Mouse (Mus musculus) kidney, postnatal 25 days (tissue): ENCODE data around the gene Myof.

ENCODE experiments used
- DNase-seq, 2 experiments: peaks; one replicate each; pipeline ENCODE4 v3.0.0; 2021; ENCODE audit warnings: mixed read lengths in 2 of 2

The Myof gene

DNA sequence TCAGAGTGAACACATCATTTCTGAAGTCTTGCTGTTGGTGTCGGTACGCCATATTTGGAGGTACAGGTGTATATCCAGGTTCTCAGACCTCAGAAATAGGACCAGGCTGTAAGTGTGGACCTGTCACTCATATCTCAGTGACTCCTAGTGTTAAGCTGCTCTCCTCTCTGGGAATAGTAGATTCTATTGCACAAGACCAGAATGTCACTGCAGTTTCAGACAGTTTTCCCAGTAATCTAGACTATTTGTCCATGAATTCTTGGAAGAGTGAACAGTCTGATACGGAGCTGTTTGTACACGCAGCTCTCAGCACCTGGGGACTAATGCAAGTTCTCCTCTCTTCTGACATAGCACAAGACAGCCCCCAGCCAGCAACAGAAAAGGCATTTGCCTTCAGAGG lies 42.4 kb downstream of the Myof start:
- DNase-seq: no peak

DNA sequence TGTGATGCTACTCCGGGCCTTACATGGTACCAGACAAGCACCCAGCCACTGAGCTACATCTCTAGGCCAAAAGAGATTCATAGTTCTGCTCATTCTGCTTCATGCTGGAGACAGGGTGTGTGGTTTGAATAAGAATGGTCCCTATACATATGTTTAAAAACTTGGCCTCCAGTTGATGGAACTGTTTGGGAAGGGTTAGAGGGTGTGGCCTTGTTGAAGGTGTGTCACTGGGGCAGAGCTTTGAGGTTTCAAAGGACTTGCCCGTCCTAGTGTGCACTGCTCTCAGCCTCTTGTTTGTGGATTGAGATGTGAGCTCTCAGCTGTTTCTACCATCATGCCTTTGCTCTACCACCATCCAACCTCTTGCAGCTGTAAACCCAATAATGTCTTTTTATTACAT lies 43.4 kb downstream of the Myof start:
- DNase-seq: no peak

DNA sequence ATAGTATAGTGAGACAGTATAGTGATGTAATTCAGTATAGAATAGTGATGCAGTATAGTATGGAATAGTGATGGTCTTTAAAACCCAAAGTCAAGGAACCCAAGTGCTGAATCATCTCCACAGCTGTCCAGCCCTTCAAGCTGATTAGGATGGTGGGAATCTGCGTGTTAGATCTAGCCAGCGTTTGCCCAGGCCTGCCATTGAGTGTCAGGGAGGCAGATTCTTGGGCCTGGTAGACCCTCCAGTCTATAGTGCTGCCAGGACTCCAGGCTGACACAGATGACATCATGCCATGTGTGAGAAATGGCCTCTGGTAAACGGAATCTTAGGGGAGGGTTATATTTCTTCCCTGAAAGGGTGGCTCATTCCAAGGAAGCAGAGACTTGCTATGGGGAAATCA lies 49.1 kb downstream of the Myof start:
- no peak for DNase-seq

DNA sequence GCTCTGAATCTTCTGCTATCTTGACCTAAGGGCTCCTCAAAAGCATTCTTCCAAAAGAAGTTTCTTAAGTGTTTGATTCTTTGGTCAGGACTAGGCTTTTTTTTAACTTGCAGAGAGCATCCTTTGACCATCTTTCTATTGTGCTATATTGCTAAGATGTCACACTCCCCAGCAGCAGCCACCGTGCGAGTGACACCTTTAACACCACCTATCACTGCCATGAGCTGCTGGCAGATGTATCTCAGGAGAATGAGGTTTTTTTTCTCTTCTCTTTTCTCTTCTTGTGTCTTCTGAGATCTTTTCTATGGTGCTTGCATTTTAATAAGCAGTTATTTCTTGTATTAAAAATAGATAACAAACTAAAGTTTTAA lies 51.2 kb downstream of the Myof start:
- no peak for DNase-seq

DNA sequence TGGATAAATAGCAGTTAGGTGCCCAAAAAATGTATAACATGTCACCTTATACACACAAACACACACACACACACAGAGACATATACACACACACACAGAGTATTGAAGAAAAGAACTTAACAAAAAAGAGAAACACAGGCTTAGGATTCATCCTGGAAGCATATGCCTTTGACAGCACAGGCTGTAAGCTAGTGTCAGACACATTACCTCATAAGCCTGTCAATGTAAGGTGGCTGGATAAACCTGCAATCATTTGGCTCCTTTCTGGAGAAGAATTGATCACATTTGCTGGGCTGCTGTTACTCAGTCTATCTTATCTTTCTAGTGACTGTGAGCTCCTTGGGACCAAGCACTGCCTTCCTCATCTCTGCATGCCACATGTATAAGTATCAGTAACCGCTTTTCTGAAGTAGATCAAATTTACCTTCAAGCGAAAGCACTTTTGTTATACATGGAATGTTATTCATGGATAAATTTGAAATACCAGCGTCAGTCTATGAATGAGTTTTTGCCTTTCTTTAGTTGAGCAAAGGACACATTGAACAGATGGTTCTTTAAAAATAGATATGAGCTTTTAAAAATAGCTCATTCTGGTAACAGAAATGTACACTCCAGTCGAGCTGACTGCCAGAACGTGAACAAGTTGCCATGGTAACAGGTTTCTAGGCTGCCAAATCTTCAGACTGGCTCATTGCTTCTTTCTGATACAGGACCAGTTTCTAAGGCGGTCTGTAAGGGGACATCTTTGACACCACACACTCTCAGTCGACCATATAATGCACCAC lies 51.8 kb downstream of the Myof start:
- no peak for DNase-seq

DNA sequence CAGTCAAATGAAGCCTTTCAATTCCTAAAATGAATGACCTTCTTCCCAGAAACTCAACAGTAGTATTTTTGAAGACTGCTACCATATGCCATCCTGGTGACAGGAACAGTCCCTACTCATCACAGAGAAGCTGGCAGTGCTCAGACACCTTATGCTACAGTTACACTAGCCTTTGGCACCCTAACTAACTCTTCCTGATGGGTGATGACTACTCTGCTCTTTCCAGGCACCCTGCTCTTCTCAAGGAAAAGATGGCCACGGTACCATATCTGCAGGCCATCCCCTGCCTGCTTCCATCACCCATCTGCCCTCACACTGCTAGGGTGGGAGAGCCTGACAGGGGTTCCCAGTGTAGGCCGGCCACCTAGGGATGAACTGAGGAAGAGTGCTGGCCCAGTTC lies 53.4 kb downstream of the Myof start:
- DNase-seq: no peak

DNA sequence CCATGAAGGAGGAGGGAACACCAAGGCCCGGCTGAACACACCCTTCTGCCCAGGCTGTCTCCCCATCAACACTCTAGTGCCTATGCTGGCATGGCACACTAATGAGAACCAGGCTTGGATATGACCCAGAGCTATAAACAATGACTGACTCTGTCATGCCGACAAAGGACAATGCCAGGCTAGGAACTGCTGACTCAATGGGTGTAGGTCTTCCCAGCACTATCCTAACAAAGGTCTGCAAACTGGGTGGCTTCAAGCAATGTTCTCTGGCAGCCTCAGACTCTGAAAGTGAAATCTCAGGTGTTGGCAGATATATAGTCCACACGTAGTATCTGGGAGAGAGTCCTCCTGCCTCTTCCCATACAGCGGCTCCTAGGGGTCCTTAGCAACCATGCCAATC lies 55.2 kb downstream of the Myof start:
- no peak for DNase-seq

DNA sequence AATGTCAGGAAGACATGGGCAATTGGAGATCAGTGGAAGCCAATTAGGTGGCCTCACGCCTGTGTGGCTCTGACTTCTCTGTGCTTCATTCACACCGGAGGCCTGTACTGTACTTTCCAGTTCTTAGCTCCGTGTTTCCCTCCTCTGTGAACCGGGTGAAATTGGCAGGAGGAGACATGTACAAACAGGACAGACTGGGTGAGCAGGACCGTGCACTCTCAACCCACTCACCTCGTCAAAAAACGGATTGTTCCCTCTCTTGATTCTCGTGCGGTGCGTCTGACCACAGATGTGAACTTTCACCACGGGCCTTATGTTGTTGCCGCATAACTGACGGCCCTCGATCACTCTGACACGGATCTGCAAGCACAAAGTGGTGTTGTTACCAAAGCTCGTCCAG lies 57.6 kb downstream of the Myof start:
- no peak for DNase-seq

DNA sequence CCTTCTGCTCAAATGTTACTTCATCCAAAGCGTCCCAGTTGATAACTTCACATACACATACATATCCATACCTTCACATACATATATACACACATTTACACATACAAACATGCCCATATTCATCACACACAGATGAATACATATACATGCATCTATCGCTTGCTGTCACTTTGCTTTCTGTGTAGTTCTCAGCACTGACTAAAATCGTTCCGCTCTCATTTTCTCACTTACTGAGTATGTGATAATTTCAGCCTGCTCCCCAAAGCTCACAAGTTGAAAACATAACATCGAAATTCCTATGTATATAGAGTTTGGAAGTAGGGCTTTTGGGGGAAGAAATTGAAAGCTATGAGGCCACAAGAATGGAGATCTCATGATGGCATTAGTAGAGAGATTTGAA lies 67.4 kb downstream of the Myof start:
- DNase-seq: no peak

DNA sequence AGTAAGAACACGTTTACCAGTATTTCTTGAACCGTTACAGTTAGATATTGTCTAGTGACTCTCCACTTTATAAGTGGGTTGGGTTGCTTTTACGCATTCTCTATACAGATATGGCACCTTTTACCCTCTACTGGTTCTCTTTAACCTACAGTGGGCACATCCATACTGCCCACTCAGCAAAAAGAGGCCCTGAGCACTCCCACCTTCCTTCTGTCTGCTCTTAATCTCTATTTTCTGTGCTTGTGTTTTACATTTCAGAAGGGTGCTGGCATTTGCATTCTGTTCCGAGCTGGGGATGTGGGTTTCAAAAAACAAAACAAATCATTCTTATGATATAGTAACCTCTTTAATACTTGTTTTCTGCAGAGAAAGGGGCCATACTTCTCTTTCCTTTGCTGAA lies 72.8 kb downstream of the Myof start:
- no peak for DNase-seq

DNA sequence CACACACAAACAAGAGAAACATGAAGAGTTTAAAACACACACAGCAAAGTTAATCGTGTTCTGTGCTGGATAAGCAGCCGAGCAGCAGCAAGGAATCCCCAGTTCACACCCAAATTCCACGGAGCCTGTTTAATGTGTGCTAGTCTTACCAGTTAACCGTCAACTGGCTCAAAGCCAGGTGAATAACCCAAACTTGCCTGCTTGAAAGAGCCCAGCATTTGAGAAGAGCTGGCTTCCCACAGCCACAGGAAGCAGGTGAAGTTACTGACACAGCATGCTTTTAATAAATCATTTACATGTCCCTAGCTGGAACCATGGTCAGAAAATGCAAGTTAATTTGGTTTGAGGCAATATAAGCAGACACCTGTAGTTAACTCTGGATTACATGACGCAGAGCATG lies 73.4 kb downstream of the Myof start:
- peak; percentile 79 to 87 for DNase-seq

DNA sequence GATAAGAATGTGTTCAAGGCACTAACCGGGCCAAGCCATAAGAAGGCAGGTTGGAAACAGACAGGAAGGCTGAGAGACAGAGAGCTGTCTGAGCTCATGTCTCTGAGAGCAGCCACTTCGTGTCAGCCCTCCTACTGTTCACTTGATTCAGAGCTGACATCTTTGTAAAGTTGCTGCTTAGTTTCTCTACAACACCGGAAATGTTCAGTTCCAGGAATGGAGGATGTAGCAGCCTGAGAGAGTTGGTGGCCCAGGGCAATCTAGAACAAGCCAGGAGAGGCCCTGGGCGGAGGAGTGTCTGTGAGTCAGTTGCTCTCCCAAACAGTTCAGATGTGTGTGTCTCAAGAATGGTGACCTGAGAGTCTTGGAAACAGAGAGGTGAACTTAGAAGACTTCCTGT lies 77.5 kb downstream of the Myof start:
- no peak for DNase-seq

DNA sequence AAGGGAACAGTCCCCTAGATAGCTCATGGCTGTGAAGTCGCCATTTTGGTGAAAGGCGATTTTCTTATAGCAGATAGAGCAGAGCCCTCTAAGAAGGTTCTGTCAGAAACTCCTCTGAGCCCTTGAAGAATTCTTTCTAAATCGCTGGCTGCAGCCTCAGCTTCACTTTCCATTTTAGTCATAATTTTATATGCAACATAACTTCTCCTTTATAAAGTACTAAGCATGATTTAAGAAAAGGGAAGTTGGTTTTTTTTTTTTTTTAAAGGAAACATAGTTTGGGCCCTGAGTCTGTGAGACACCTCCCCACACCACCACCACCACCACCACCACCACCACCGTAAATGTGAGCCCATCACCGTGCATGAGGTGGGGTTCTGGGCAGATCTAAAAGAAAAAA lies 80.0 kb downstream of the Myof start:
- DNase-seq: no peak

DNA sequence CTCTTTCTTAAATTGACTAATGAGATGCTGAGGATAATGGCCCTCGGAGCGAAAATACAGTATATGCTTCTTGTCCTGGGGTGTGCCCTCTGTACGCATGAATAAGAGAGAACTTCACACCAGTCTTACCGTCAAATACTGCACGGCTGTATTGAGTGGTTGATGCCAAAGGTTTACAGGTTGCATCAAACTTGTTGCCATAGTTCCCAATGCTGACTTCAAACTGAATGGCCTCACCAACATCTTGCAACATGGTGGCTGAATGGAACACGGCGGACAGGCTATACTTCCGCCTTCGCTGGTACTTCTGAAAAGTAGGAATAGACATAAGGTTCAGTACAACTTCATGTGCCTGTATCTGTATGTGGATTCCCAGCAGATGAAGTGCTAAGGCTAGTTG lies 82.6 kb downstream of the Myof start:
- no peak for DNase-seq

DNA sequence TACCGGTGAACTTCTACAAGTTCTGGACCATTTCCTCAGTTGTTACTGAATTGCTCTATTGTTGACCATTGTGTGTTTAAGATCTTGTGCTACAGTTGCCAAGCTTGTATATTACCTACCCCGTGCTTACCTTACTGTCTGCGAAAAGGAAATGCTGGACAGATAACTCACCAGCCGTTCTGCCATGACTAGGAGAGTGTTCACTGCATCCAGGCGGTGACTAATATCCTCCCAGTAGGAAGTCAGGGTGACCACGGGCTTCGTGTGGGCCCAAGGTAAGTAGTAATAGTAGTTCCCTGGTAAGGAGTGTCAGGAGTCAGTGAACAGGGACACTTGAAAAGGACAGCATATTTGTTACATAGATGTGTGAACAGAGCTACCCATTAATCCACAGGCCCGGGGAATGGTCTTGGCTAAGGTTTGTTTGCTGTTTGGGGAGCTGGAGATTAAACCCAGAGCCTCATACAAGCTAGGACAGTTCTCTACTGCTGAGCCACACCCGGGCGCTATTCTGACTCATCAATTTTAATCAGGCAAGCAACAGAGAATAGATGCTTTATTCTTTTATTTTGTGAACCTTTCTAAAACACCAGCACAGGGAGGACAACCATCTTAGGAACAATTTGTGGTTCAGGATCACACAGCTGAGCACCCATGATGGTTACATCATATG lies 83.7 kb downstream of the Myof start:
- DNase-seq: no peak

DNA sequence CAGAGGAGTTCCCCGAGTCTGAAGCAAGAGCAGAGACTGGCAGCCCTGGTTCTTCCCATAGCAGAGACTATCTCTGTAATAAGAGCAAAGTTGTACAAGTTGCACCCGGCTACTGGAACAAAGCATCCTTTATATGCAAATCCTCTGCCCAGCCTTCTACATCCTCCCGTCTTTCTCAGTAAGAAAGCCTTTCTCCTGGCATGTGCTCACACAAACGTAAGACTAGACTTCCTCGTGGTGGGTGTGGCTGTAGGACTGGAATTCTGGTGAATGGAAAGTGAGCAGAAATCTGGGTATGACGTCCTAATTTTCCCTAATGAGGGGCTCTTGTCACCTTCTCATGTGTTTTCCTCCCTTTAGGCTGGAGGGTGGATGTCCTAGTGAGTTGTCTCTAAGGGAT lies 84.3 kb downstream of the Myof start:
- no peak for DNase-seq

DNA sequence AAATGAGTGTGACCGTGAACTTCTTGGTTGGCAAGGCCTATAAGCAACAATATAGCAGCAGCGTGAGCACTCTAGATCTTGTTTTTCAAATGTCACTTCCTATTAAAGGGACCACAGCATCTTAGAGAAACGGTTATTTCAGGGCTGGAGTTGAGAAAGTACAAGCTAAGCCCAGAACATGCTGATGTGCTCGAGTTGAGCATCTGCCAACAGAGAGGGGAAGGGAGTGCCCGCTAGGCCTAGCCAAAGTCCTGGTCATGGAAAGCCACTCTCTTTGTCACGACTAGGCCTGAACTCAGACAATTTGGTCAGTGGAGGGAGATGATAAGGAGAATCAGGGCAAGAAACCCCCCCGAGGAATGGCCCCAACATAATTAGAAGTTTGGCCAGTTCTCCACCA lies 86.1 kb downstream of the Myof start:
- peak; percentile 8 to 41 for DNase-seq

DNA sequence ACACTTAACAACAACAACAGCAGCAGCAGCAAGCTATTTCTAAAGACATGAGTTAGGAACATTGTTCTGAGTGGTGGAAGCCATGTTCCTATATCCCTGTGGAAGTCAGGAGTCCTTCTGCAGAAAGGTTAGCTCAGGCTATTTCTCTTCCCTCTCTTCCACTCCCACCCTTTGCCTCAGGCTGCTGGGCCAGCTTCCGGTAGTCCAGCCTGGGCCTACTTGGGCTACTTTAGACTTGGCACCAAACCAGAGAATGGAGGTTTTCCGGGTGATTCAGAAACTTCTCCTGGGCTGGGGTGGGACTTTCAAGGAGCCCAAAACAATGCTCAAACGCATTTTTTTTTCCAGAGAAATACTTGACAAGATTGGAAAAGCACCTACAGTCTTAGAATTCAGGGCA lies 87.4 kb downstream of the Myof start:
- DNase-seq: no peak

DNA sequence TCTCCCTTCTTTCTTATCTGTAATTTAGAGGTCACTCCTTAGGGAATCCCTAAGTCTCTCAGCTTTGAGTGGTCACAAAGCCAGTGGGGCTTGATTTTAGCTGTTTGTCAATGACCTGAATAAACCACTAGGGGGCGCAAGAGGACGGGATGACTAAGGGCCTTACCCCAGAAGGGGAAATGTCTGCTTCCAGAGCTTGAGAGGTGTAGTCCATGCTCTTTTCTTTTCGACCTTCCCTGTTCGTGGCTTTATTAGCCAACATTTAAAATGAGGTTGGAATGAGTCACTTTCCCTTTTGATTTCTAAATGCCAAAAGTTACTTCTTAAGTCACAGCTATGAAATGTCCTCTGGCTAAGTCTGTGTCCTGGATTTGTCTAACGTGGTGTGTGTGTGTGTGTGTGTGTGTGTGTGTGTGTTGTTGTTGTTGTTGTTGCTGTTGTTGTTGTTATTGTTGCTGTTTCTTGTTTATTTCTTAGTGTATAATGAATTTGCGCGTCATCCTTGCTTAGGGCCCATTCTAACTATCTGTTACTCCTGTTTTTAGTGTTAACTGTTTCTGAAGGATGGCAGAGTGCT lies 87.9 kb downstream of the Myof start:
- DNase-seq: peak; percentile 64 to 84

DNA sequence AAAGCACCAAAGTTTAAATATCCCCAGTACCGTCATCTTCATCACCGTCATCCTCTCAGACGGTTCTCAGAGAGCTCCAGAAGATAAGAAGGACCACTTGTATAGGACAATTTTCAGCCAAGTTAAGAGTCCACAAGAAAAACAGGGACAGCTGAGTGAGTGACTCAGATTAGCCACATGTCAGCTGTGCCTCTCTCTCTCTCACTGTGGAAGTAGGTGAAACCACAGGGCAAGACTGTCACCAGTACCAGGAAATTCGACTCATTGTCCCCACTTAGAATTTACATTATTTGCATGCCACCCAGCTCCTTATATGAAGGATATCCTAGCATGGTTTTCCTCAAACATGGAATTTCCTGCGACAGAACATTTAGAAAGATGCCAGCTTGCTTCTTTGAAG lies 88.6 kb downstream of the Myof start:
- DNase-seq: no peak

DNA sequence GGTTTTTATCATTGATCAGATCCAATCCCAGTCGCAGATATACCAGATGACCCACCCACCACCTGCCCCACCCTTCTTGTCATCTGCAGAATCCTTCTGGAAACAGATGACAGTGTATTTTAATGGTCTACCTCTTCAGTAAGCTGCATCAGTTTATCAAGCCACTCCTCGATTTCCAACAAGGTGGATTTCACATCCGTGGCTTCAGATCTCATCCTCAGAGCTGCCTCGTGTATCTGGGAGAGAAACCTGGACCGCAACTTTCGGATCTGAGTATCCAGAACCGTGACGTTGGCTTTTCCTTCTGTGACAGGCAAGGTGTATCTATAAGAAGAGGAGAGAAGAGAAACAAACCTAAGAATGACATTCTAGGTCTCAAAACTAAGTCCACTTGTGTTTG lies 89.1 kb downstream of the Myof start:
- no peak for DNase-seq

DNA sequence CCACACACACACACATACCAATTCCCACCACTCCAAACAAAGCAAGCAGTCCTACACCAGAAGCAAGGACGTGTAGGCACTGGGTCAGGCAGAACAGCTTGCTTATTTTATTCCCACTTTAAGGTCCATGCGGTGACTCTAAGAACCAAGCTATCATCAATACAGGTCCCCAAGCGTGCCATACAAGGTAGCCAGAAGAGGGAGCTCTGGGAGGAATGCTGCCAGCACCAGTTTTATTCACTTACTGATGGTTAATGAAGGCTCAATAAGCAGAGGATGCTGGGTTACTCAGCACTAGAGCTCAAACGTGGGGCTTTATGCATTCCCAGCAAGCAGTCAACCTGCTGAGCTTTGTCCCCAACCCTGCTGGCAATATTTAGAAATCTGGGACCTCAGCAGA lies 96.7 kb downstream of the Myof start:
- DNase-seq: no peak

DNA sequence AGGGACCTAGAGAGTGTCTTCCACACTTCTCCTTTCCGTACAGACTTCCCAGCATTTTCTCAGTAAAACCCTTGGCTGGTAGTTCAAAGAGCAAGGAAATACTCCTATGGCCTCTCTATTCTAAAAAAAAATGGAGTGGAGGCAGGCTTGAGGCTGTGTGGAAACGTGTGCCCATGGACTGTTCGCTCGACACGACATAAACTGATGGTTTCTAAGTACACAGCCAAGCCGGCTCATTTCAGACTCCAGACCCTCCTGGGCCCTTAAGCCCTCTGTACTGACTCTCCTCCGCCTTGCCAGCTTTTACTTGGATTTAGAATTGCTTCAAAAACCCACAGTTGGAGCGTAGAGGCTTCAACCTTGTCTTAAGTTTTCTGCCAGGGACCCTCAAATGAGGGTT lies 97.3 kb downstream of the Myof start:
- DNase-seq: no peak

DNA sequence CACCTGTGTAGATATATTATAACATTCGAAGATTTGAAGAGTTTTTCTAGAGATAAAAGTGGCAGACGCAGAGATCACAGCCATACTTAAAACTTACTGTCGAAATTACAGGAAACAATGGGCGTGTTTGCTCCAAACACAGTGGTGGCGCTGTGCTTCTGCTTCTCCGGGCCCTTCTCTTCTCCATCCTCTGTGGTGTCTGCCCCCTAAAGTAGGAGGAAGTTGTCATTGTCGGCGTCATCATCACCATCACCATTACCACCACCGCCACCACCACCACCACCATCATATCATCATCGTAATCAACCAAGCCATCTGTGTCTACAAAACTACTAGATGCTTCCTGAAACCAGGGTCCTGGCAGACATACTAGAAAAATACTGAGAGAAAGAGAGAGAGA lies 104.2 kb downstream of the Myof start:
- DNase-seq: no peak

DNA sequence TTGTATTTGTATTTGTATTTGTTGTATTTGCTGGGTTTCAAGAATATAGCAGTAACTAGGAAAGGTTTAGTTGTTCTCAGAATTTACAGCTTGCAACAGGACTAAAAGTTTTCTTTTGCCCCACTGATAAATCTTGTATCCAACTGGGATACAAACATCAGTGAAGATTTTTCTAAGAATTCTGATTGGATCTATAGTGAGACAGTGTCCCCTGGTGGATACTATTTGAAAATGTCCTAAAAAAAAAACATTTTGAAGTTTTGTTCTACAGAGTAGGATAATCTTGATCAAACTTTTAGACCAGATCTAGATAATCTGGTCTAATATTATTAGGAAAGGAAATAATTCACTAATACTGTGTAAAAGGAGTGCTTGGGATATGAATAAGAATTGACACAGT lies 106.3 kb downstream of the Myof start:
- no peak for DNase-seq
